Mouse (Mus musculus): ENCODE data around the gene Ak2. TPM values are rescaled to one million over a fixed set of nuclear protein-coding genes. Genes with fewer than 3 reads are reported as not detected.
A peak's percentile ranks its signal among the peaks of the same experiment; 100 is the strongest.

Ak2 gene
- polyA plus RNA-seq, 1 experiment from 2014 or later = 138 TPM

DNA sequence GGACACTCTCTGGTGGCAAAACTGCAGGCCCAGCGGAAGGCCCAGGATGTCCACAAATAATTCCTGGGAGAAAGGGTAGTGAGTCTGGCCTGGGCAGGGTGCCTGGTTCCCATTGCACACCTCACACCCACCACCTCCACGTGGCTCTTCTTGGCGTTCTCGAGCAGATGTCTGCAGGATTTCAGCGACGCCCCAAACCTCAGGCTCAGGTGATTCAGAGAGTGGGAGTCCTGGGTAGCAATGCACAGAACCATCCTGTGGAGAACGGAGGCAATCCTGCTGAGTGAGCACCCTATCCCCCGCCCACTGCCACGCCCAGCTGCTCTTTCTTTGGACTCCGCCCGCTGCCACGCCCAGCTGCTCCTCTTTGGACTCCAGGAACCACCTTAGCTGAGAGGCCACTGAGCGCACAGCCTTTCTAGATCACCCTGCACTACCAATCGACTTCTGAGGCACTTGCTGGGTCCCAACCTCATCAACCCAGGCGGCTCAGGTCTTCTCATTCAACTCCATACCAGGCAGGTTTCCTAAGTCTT, 42.2 kb upstream of the Ak2 start:
- H3K36me3 ChIP-seq (ENCODE audit: control insufficient read depth, insufficient read depth, low read length) = no peaks in the 10 kb centered on the region
- no peak overlapping the region for H3K4me2 ChIP-seq (replicated peaks; ENCODE audit: low read depth)
- no peak overlapping the region for H3K4me3 ChIP-seq (ENCODE audit: low read depth, low read length)
- H3K4me1 ChIP-seq (replicated peaks; ENCODE audit: control insufficient read depth, insufficient read depth) = no peaks in the 10 kb centered on the region
- WGBS = 38% methylated on average over 15 of the region's 15 CpGs
- ATAC-seq (ENCODE audit: low FRiP score, low TSS enrichment) (peak; percentile 40), DNase-seq (ENCODE audit: low spot score) (peak; percentile 72)
- H3K9ac ChIP-seq (ENCODE audit: low read length) = no peak overlapping the region
- no peak overlapping the region for H3K27ac ChIP-seq (replicated peaks)
- TF ChIP-seq EP300 (optimal IDR thresholded peaks at IDR 0.05) (no peak), CTCF (IDR thresholded peaks at IDR 0.05; ENCODE audit: low read depth) (no peak)
- no peaks in the 10 kb centered on the region for H3K9me3 ChIP-seq (ENCODE audit: control insufficient read depth, low read length)
- no peaks in the 10 kb centered on the region; the same call in 1 of the 2 replicates for H3K27me3 ChIP-seq (ENCODE audit: control insufficient read depth, insufficient read depth, low read length)

DNA sequence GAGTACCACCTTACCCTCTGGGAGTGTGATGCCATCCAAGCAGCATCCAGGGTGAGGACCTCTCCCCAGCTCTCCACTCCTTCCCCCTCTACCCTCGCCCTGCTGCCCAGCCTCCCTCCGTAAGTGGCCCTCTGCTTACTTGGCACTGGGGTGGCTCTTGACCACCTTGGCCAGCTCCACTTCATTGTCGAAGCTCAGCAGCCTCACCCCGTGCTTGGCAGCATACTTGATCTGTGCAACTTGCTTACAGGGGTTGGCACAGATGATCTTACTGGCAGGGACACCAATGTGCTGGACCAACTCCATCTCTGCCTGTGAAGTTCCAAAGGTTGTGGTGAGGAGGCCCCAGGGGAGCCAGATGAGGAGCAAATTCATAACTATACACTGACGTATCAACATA, 41.3 kb upstream of the Ak2 start:
- TF ChIP-seq CTCF (IDR thresholded peaks at IDR 0.05; ENCODE audit: low read depth) (no peak), EP300 (optimal IDR thresholded peaks at IDR 0.05) (no peak)
- DNase-seq (ENCODE audit: low spot score) (no peak), ATAC-seq (ENCODE audit: low FRiP score, low TSS enrichment) (0 out of 2 replicates have a peak, but pooled peaks have one; percentile 15)
- no peak overlapping the region for H3K9ac ChIP-seq (ENCODE audit: low read length)
- no peaks in the 10 kb centered on the region; the same call in 1 of the 2 replicates for H3K27me3 ChIP-seq (ENCODE audit: control insufficient read depth, insufficient read depth, low read length)
- H3K9me3 ChIP-seq (ENCODE audit: control insufficient read depth, low read length) = no peaks in the 10 kb centered on the region
- H3K4me1 ChIP-seq (replicated peaks; ENCODE audit: control insufficient read depth, insufficient read depth) = no peaks in the 10 kb centered on the region
- no peak overlapping the region for H3K4me2 ChIP-seq (replicated peaks; ENCODE audit: low read depth)
- H3K36me3 ChIP-seq (ENCODE audit: control insufficient read depth, insufficient read depth, low read length) = no peaks in the 10 kb centered on the region
- 75% methylated on average over 5 of the region's 5 CpGs for WGBS
- no peak overlapping the region for H3K27ac ChIP-seq (replicated peaks)
- no peak overlapping the region for H3K4me3 ChIP-seq (ENCODE audit: low read depth, low read length)

DNA sequence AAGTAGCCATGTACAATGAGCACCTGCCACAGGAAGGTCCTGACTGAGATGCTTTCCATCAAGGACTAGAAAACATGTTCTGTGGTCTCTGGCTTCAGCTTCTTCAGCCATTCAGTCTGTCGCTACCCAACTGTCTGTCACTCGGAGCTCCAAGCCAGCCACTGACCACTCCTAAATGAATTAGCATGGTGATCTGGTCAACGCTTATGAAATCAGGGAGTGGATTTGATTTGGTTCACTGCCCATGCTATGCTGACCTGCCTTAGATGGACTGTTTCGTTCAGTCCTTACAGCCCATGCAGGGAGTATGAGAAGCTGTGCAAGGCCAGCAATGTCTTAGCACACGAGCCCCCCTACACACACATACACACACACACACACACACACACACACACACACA, 37.9 kb upstream of the Ak2 start:
- H3K9ac ChIP-seq (ENCODE audit: low read length) = no peak overlapping the region
- ATAC-seq (ENCODE audit: low FRiP score, low TSS enrichment) (no peak), DNase-seq (ENCODE audit: low spot score) (no peak)
- no peak overlapping the region for H3K4me3 ChIP-seq (ENCODE audit: low read depth, low read length)
- H3K27me3 ChIP-seq (ENCODE audit: control insufficient read depth, insufficient read depth, low read length) = no peaks in the 10 kb centered on the region; the same call in 1 of the 2 replicates
- WGBS = 86% methylated on average over 5 of the region's 5 CpGs
- H3K27ac ChIP-seq (replicated peaks) = no peak overlapping the region
- H3K4me2 ChIP-seq (replicated peaks; ENCODE audit: low read depth) = no peak overlapping the region
- H3K9me3 ChIP-seq (ENCODE audit: control insufficient read depth, low read length) = no peaks in the 10 kb centered on the region
- TF ChIP-seq CTCF (IDR thresholded peaks at IDR 0.05; ENCODE audit: low read depth) (no peak), EP300 (optimal IDR thresholded peaks at IDR 0.05) (no peak)
- H3K4me1 ChIP-seq (replicated peaks; ENCODE audit: control insufficient read depth, insufficient read depth) = no peaks in the 10 kb centered on the region
- no peaks in the 10 kb centered on the region for H3K36me3 ChIP-seq (ENCODE audit: control insufficient read depth, insufficient read depth, low read length)

DNA sequence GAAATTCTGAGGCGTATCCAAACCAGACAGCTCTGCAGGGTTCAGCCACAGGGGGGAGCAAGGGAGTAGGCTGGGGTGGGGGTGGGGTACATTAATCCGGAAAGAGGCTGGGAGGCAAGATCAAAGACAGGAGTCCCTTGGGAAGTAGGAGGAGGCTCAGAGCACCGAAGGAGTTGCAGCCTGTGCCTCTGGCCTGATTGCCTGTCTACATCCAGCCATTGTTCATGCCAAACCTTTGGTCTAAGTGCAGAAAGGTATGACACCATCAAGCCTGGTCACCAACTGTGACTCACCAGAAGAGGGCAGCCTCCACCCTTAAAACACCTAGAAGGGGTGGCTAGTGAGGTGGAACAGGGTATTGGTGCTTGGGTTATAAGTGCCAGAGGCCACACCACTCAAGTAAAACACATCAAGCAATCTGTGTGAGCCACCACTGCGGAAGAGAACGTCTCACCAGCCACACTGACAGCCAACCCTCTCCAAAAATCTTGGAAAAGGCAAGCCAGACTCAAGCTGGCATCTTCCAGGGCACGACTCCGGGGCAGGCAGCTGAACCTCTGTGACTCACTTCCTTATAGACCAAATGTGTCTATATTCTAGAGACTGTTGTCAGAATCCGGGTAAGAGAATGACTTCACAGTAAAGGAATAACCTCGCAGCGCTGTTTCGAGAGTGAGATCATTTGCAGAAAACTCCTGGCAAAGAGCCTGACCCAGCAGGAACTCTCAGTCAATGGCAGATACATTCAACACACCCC, 34.4 kb upstream of the Ak2 start:
- H3K9me3 ChIP-seq (ENCODE audit: control insufficient read depth, low read length) = no peaks in the 10 kb centered on the region
- DNase-seq (ENCODE audit: low spot score) (peak; percentile 76), ATAC-seq (ENCODE audit: low FRiP score, low TSS enrichment) (peak; percentile 82)
- TF ChIP-seq EP300 (optimal IDR thresholded peaks at IDR 0.05) = no peak
- peak; percentile 79 for TF ChIP-seq CTCF (IDR thresholded peaks at IDR 0.05; ENCODE audit: low read depth)
- no peak overlapping the region for H3K4me3 ChIP-seq (ENCODE audit: low read depth, low read length)
- no peak overlapping the region for H3K4me2 ChIP-seq (replicated peaks; ENCODE audit: low read depth)
- H3K27ac ChIP-seq (replicated peaks) = peak overlapping the region; percentile 70
- H3K27me3 ChIP-seq (ENCODE audit: control insufficient read depth, insufficient read depth, low read length) = no peaks in the 10 kb centered on the region
- no peak overlapping the region for H3K9ac ChIP-seq (ENCODE audit: low read length)
- WGBS = 29% methylated on average over 11 of the region's 11 CpGs
- no peaks in the 10 kb centered on the region for H3K36me3 ChIP-seq (ENCODE audit: control insufficient read depth, insufficient read depth, low read length)
- H3K4me1 ChIP-seq (replicated peaks; ENCODE audit: control insufficient read depth, insufficient read depth) = no peaks in the 10 kb centered on the region

DNA sequence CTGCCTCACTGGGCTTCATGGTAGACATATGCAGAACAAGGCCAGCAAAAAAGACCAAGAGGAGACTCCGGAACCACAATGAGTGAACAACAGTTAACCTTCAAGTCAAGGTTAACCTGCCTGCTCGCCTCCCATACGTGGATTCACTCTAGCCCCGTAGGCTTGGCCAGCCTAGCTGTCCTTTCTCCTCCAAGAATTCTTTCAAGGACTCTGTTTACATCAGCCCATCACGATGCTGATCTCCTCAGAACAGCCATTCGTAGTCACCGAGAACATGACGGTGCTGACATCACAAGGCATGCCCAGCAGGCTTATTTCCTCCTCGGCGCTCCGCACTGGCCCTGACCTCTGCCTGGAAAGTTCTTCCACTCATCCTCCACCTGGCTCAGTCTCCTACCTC, 33.6 kb upstream of the Ak2 start:
- 67% methylated on average over 11 of the region's 11 CpGs for WGBS
- Histone ChIP-seq H3K36me3 (ENCODE audit: control insufficient read depth, insufficient read depth, low read length) (no peaks in the 10 kb centered on the region), H3K4me1 (replicated peaks; ENCODE audit: control insufficient read depth, insufficient read depth) (no peaks in the 10 kb centered on the region), H3K27me3 (ENCODE audit: control insufficient read depth, insufficient read depth, low read length) (no peaks in the 10 kb centered on the region), H3K4me3 (ENCODE audit: low read depth, low read length) (no peak overlapping the region), H3K9ac (ENCODE audit: low read length) (no peak overlapping the region), H3K4me2 (replicated peaks; ENCODE audit: low read depth) (no peak overlapping the region), H3K9me3 (ENCODE audit: control insufficient read depth, low read length) (no peaks in the 10 kb centered on the region), H3K27ac (replicated peaks) (peak overlapping the region; percentile 45; the same call in 1 of the 2 replicates)
- no peak for DNase-seq (ENCODE audit: low spot score)
- no peak for TF ChIP-seq EP300 (optimal IDR thresholded peaks at IDR 0.05)
- TF ChIP-seq CTCF (IDR thresholded peaks at IDR 0.05; ENCODE audit: low read depth) = no peak
- ATAC-seq (ENCODE audit: low FRiP score, low TSS enrichment) = no peak

DNA sequence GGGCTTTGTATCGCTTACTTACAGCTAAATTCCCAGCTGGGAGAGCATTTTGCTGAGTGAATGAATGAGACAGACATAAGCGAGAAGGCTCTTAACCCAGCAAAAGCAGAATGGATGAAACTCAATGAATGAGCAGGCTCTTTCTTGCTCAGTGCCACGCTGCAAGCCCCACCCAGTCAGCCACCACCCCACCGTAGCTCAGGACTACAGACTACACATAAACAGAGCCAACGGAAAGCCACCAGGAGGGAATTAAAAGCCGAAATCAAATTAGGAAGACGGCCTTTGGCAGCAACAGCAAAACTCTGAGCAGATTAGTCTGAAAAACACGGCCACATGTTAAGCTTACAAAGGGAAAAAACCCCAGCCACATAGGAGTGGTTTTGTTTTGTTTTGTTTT, 32.9 kb upstream of the Ak2 start:
- no peaks in the 10 kb centered on the region for H3K36me3 ChIP-seq (ENCODE audit: control insufficient read depth, insufficient read depth, low read length)
- no peak overlapping the region for H3K9ac ChIP-seq (ENCODE audit: low read length)
- no peaks in the 10 kb centered on the region for H3K4me1 ChIP-seq (replicated peaks; ENCODE audit: control insufficient read depth, insufficient read depth)
- H3K4me3 ChIP-seq (ENCODE audit: low read depth, low read length) = no peak overlapping the region
- TF ChIP-seq EP300 (optimal IDR thresholded peaks at IDR 0.05) = no peak
- no peak for TF ChIP-seq CTCF (IDR thresholded peaks at IDR 0.05; ENCODE audit: low read depth)
- DNase-seq (ENCODE audit: low spot score) (no peak), ATAC-seq (ENCODE audit: low FRiP score, low TSS enrichment) (no peak)
- no peak overlapping the region for H3K27ac ChIP-seq (replicated peaks)
- no peak overlapping the region for H3K4me2 ChIP-seq (replicated peaks; ENCODE audit: low read depth)
- H3K9me3 ChIP-seq (ENCODE audit: control insufficient read depth, low read length) = no peaks in the 10 kb centered on the region
- no peaks in the 10 kb centered on the region for H3K27me3 ChIP-seq (ENCODE audit: control insufficient read depth, insufficient read depth, low read length)
- WGBS = 53% methylated on average over 8 of the region's 8 CpGs

Data from stomach, postnatal 0 days (tissue).